Mouse (Mus musculus) cerebellum, adult 2 months (tissue): ENCODE measurements around the gene Pcmt1. TPM values are rescaled to one million over a fixed set of nuclear protein-coding genes. Genes with fewer than 3 reads are reported as not detected.
"Not testable (repeated sequence)": the region's sequence is repeated elsewhere in the genome, so short reads cannot be mapped to it uniquely, and the experiment has no call there.

Source experiments
- DNase-seq, 2 experiments: peaks; one replicate each; pipeline ENCODE4 v3.0.0; 2021
- H3K27ac ChIP-seq: fragments of 200-500 bp; 2 replicates; pipeline ENCODE4 v1.5.1; 2012; ENCODE audit warnings: low read length, control low read depth, inconsistent platforms; ENCODE audit not compliant: insufficient read depth
- H3K27me3 ChIP-seq: fragments of 200-500 bp; 2 replicates; pipeline ENCODE4 v1.6.1; 2012; ENCODE audit warnings: inconsistent platforms, mild to moderate bottlenecking, low read length, moderate library complexity; ENCODE audit not compliant: control insufficient read depth, insufficient read depth
- H3K4me1 ChIP-seq: fragments of 200-500 bp; 2 replicates; pipeline ENCODE4 v1.6.1; 2011; ENCODE audit warnings: low read length; ENCODE audit not compliant: control insufficient read depth, insufficient read depth
- H3K4me3 ChIP-seq: fragments of 200-500 bp; replicated peaks from 2 replicates; pipeline ENCODE3; 2011; ENCODE audit warnings: mild to moderate bottlenecking, low read depth, low read length, control low read depth; ENCODE audit not compliant: insufficient read depth
- CTCF ChIP-seq: fragments of 200-500 bp; IDR thresholded peaks from 2 replicates; pipeline ENCODE4 v1.5.1; 2011; ENCODE audit warnings: low read depth, mild to moderate bottlenecking, control low read depth, low read length, moderate library complexity, borderline replicate concordance; ENCODE audit not compliant: insufficient read depth
- POLR2A ChIP-seq: fragments of 200-500 bp; IDR thresholded peaks from 2 replicates; pipeline ENCODE4 v1.6.1; 2011; ENCODE audit warnings: low read length, control low read depth, borderline replicate concordance; ENCODE audit not compliant: insufficient read depth
- WGBS: fragments of 180-500 bp; shearing (Covaris S2); methylation state at CpG from one replicate; pipeline ENCODE4 v1.1.7; 2018; 5-methylcytosine and 5-hydroxymethylcytosine counted together
- polyA plus RNA-seq: library from polyadenylated mRNA; depleted of rRNA; stranded (reverse); fragments of >200 nt; gene quantifications from 2 replicates; pipeline ENCODE4 v1.2.3, GENCODE M21; 2012

Pcmt1 gene
- polyA plus RNA-seq, 1 experiment = 151 TPM

DNA sequence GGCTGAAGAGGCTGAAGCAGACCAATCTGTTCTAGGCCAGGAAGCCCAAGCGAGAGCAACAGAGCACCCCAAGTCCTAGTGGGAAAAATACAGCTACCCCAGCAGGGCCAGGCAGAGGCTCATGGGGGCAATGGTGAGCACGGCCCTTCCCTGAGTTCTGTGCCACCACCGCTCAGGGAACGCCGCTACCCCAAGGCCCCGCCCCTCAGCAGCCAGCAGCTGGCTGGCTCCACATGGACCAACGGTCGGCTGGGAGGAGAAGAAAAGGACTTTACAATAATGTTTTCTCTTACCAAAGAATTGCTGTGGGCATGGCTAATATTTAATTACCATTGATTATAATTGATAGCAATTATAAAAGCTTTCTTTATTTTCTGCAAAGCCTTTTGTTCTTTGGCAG, 66.1 kb downstream of the Pcmt1 start:
- TF ChIP-seq CTCF (no peak), POLR2A (no peak)

GRCm38 (mm10) chr10:7612210-7612609, 68.7 kb downstream of the Pcmt1 start:
- not testable (repeated sequence) for H3K27ac ChIP-seq, DNase-seq, H3K4me3 ChIP-seq, H3K27me3 ChIP-seq, H3K4me1 ChIP-seq

More for the DNA sequence above, 66.1 kb downstream of the Pcmt1 start:
- Histone ChIP-seq H3K27me3 (no peaks in the 10 kb centered on the region), H3K27ac (no peak overlapping the region), H3K4me1 (peaks cover 4% of the 10 kb centered on the region; the same call in 1 of the 2 replicates), H3K4me3 (no peak overlapping the region)
- no peak for DNase-seq
- WGBS = 89% methylated on average over 8 of the region's 8 CpGs

GRCm38 (mm10) chr10:7611647-7612046, 69.3 kb downstream of the Pcmt1 start:
- no peak overlapping the region for H3K27ac ChIP-seq
- no peak overlapping the region for H3K4me3 ChIP-seq
- 77% methylated on average over 6 of the region's 6 CpGs for WGBS
- H3K27me3 ChIP-seq = no peaks in the 10 kb centered on the region
- no peak for DNase-seq
- H3K4me1 ChIP-seq = no peaks in the 10 kb centered on the region
- TF ChIP-seq CTCF (no peak), POLR2A (no peak)

GRCm38 (mm10) chr10:7608611-7609010, 72.3 kb downstream of the Pcmt1 start:
- H3K27me3 ChIP-seq = no peaks in the 10 kb centered on the region
- no peak overlapping the region for H3K4me3 ChIP-seq
- no peak overlapping the region for H3K27ac ChIP-seq
- TF ChIP-seq POLR2A (no peak), CTCF (no peak)
- 90% methylated on average over 17 of the region's 17 CpGs for WGBS
- no peaks in the 10 kb centered on the region for H3K4me1 ChIP-seq
- no peak for DNase-seq

DNA sequence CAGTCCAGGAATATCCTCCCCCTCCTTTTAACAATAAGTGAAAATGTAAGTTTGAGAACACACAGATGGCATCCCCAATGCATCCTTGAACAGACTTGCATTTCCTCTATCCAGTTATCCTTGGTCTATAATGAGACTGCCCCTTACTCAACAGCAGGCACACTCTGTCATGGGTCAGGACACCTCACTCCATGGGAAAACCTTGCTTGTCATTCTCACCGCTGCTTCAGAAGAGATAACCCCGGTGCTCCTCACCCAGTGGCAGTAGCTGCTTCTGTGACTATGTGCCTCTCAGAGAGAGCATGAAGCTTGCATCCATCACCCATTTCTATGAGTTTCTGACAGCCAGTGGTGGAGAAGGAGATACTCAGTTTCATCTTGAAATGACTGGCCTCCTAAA, 74.5 kb downstream of the Pcmt1 start:
- DNase-seq = no peak

DNA sequence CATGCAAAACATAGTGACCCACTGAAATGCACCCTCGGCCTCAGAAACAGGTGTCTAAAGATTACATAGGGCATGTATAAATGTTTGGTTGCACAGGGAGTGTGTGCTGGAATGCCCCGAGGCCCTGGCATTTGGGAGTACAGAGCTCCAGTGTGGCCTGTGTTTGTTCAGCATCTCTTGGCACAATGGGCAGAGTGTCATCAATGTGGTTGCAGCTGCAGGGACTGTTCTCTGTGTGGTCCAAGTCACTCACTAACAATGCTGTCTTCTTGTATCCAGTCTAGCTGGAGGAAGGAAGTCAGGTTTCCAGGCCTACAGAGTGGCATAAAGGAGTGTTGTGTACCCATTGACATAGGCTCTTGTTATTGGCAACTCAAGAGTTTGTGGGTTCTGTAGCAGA, 75.8 kb downstream of the Pcmt1 start:
- TF ChIP-seq CTCF = no peak
- TF ChIP-seq POLR2A = no peak
- Histone ChIP-seq H3K4me1 (no peaks in the 10 kb centered on the region), H3K27ac (no peak overlapping the region), H3K27me3 (no peaks in the 10 kb centered on the region), H3K4me3 (no peak overlapping the region)
- DNase-seq = no peak
- WGBS = 65% methylated on average over 2 of the region's 2 CpGs

More for the DNA sequence above, 74.5 kb downstream of the Pcmt1 start:
- H3K27ac ChIP-seq = no peak overlapping the region
- H3K27me3 ChIP-seq = no peaks in the 10 kb centered on the region
- WGBS = 82% methylated on average over 2 of the region's 2 CpGs
- no peak for TF ChIP-seq POLR2A
- no peak for TF ChIP-seq CTCF
- H3K4me3 ChIP-seq = no peak overlapping the region
- no peaks in the 10 kb centered on the region for H3K4me1 ChIP-seq

- TF ChIP-seq CTCF (peak; percentile 92), POLR2A (no peak)
- Histone ChIP-seq H3K27ac (no peak overlapping the region), H3K4me3 (no peak overlapping the region), H3K27me3 (no peaks in the 10 kb centered on the region), H3K4me1 (peaks cover 2% of the 10 kb centered on the region)
- WGBS = 12% methylated on average over 6 of the region's 6 CpGs
- peak; percentile 64 to 80 for DNase-seq
These were observed 80.3 kb downstream of the Pcmt1 start for GRCm38 (mm10) chr10:7600647-7601046.

- no peak for DNase-seq
- Histone ChIP-seq H3K27ac (no peak overlapping the region), H3K27me3 (no peaks in the 10 kb centered on the region), H3K4me3 (no peak overlapping the region), H3K4me1 (peaks cover 2% of the 10 kb centered on the region)
- TF ChIP-seq CTCF = no peak
- no peak for TF ChIP-seq POLR2A
- 89% methylated on average over 7 of the region's 7 CpGs for WGBS
These were observed 82.8 kb downstream of the Pcmt1 start for GRCm38 (mm10) chr10:7598177-7598576.

DNA sequence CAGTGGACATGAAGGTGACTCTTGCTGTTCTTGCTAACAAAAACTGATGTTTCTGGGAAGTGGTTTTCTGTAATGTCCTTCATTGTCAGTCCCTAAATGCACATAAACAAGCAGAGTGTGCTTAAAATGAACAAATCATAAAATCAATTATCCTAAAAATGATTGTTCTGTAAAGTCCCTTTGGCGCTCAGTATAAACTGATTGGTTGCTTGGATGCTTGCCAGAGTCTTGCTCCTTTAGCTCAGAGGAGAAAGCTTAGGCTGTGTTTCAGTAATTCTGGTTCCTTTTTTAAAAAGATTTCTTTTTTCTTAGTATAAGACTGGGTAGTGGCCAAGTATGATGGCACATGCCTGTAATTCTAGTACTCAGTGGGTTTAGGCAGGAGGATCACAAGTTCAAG, 84.7 kb downstream of the Pcmt1 start:
- H3K4me3 ChIP-seq = no peak overlapping the region
- TF ChIP-seq CTCF (no peak), POLR2A (no peak)
- H3K4me1 ChIP-seq = peaks cover 2% of the 10 kb centered on the region
- H3K27me3 ChIP-seq = no peaks in the 10 kb centered on the region
- H3K27ac ChIP-seq = no peak overlapping the region
- no peak for DNase-seq
- 44% methylated on average over 1 of the region's 1 CpGs for WGBS
